Mouse (Mus musculus) forebrain, embryonic 15.5 days (tissue): Measurements from ENCODE around the gene Cntnap2. TPM values are rescaled to one million over a fixed set of nuclear protein-coding genes. Genes with fewer than 3 reads are reported as not detected.

Experiments used
- ATAC-seq: fragments of 200-750 bp; cut with Nextera tagmentation; replicated peaks from 2 replicates; pipeline ENCODE4 v1.8.0; 2017; ENCODE audit warnings: mild to moderate bottlenecking, moderate TSS enrichment, moderate library complexity
- H3K27ac ChIP-seq: fragments of 300-500 bp; sonication (generic); replicated peaks from 2 replicates; pipeline ENCODE4 v1.5.1; 2015; ENCODE audit warnings: mild to moderate bottlenecking, inconsistent platforms
- H3K27me3 ChIP-seq: fragments of 300-500 bp; sonication (generic); 2 replicates; pipeline ENCODE4 v1.6.1; 2015; ENCODE audit warnings: inconsistent platforms
- H3K36me3 ChIP-seq: fragments of 300-500 bp; sonication (generic); 2 replicates; pipeline ENCODE4 v1.6.1; 2015; ENCODE audit warnings: mild to moderate bottlenecking, inconsistent platforms
- H3K4me1 ChIP-seq: fragments of 300-500 bp; sonication (generic); 2 replicates; pipeline ENCODE4 v1.6.1; 2015; ENCODE audit warnings: inconsistent platforms
- H3K4me2 ChIP-seq: fragments of 300-500 bp; sonication (generic); replicated peaks from 2 replicates; pipeline ENCODE4 v1.6.1; 2015; ENCODE audit warnings: mild to moderate bottlenecking, inconsistent platforms
- H3K4me3 ChIP-seq: fragments of 300-500 bp; sonication (generic); 2 replicates; pipeline ENCODE4 v1.5.1; 2015; ENCODE audit warnings: mild to moderate bottlenecking, inconsistent platforms
- H3K9ac ChIP-seq: fragments of 300-500 bp; sonication (generic); replicated peaks from 2 replicates; pipeline ENCODE4 v1.6.1; 2015; ENCODE audit warnings: mild to moderate bottlenecking, inconsistent platforms
- H3K9me3 ChIP-seq: fragments of 300-500 bp; sonication (generic); 2 replicates; pipeline ENCODE4 v1.6.1; 2016; ENCODE audit warnings: inconsistent platforms
- WGBS: fragments of 180-500 bp; shearing (Covaris S2); methylation state at CpG from one replicate; pipeline ENCODE4 v1.1.7; 2015; ENCODE audit warnings: mixed read lengths; 5-methylcytosine and 5-hydroxymethylcytosine counted together
- polyA plus RNA-seq: library from polyadenylated mRNA; unstranded; fragments of >200 nt; fragmentation: Nextera tagmentation; extraction: Ambion mirVana; gene quantifications from 2 replicates; pipeline ENCODE4 v1.2.1, GENCODE M21; 2015

Cntnap2 gene
- polyA plus RNA-seq, 1 experiment from 2014 or later: 67.0 TPM

GRCm38 (mm10) chr6:45366442-45366841 is 307.3 kb downstream of the Cntnap2 start:
- no peaks in the 10 kb centered on the region for H3K9me3 ChIP-seq
- no peak overlapping the region for H3K9ac ChIP-seq
- H3K4me3 ChIP-seq: no peak overlapping the region
- H3K27me3 ChIP-seq: no peaks in the 10 kb centered on the region
- H3K4me2 ChIP-seq: no peak overlapping the region
- no peaks in the 10 kb centered on the region for H3K4me1 ChIP-seq
- no peaks in the 10 kb centered on the region for H3K36me3 ChIP-seq
- 52% methylated on average over 1 of the region's 1 CpGs for WGBS
- ATAC-seq: no peak
- no peak overlapping the region for H3K27ac ChIP-seq

GRCm38 (mm10) chr6:45381126-45381525 is 322.0 kb downstream of the Cntnap2 start:
- no peaks in the 10 kb centered on the region for H3K4me1 ChIP-seq
- no peaks in the 10 kb centered on the region for H3K36me3 ChIP-seq
- H3K27ac ChIP-seq: no peak overlapping the region
- H3K27me3 ChIP-seq: no peaks in the 10 kb centered on the region
- no peak overlapping the region for H3K4me3 ChIP-seq
- no peak for ATAC-seq
- no peaks in the 10 kb centered on the region for H3K9me3 ChIP-seq
- no peak overlapping the region for H3K4me2 ChIP-seq
- no peak overlapping the region for H3K9ac ChIP-seq
- 69% methylated on average over 7 of the region's 7 CpGs for WGBS

- no peaks in the 10 kb centered on the region for H3K36me3 ChIP-seq
- no peak for ATAC-seq
- H3K4me1 ChIP-seq: no peaks in the 10 kb centered on the region
- no peak overlapping the region for H3K4me2 ChIP-seq
- H3K9me3 ChIP-seq: no peaks in the 10 kb centered on the region
- no peaks in the 10 kb centered on the region for H3K27me3 ChIP-seq
- no peak overlapping the region for H3K9ac ChIP-seq
- H3K27ac ChIP-seq: no peak overlapping the region
- H3K4me3 ChIP-seq: no peak overlapping the region
- WGBS: 50% methylated on average over 1 of the region's 1 CpGs
These were observed 329.9 kb downstream of the Cntnap2 start for GRCm38 (mm10) chr6:45389034-45389433.

GRCm38 (mm10) chr6:45413629-45414028 is 354.5 kb downstream of the Cntnap2 start:
- H3K4me3 ChIP-seq: no peak overlapping the region
- H3K4me1 ChIP-seq: no peaks in the 10 kb centered on the region
- no peak overlapping the region for H3K27ac ChIP-seq
- no peaks in the 10 kb centered on the region for H3K27me3 ChIP-seq
- 59% methylated on average over 2 of the region's 2 CpGs for WGBS
- ATAC-seq: peak; percentile 58; the same call in 1 of the 2 replicates
- no peak overlapping the region for H3K9ac ChIP-seq
- no peaks in the 10 kb centered on the region for H3K9me3 ChIP-seq
- no peak overlapping the region for H3K4me2 ChIP-seq
- no peaks in the 10 kb centered on the region for H3K36me3 ChIP-seq

- H3K27ac ChIP-seq: no peak overlapping the region
- H3K9ac ChIP-seq: no peak overlapping the region
- no peaks in the 10 kb centered on the region for H3K36me3 ChIP-seq
- no peaks in the 10 kb centered on the region for H3K4me1 ChIP-seq
- no peaks in the 10 kb centered on the region for H3K9me3 ChIP-seq
- 77% methylated on average over 1 of the region's 1 CpGs for WGBS
- H3K4me2 ChIP-seq: no peak overlapping the region
- H3K27me3 ChIP-seq: no peaks in the 10 kb centered on the region
- H3K4me3 ChIP-seq: no peak overlapping the region
- no peak for ATAC-seq
These were observed 396.3 kb downstream of the Cntnap2 start for GRCm38 (mm10) chr6:45455424-45455823.

- H3K27me3 ChIP-seq: no peaks in the 10 kb centered on the region
- no peaks in the 10 kb centered on the region for H3K4me1 ChIP-seq
- H3K36me3 ChIP-seq: no peaks in the 10 kb centered on the region
- H3K9ac ChIP-seq: no peak overlapping the region
- no peaks in the 10 kb centered on the region for H3K9me3 ChIP-seq
- no peak for ATAC-seq
- WGBS: 70% methylated on average over 3 of the region's 3 CpGs
- no peak overlapping the region for H3K4me3 ChIP-seq
- H3K4me2 ChIP-seq: no peak overlapping the region
- no peak overlapping the region for H3K27ac ChIP-seq
These were observed 459.1 kb downstream of the Cntnap2 start for GRCm38 (mm10) chr6:45518221-45518620.

GRCm38 (mm10) chr6:45536999-45537398 is 477.8 kb downstream of the Cntnap2 start:
- Histone ChIP-seq H3K36me3 (no peaks in the 10 kb centered on the region), H3K4me1 (no peaks in the 10 kb centered on the region), H3K9ac (no peak overlapping the region), H3K4me2 (no peak overlapping the region), H3K9me3 (no peaks in the 10 kb centered on the region), H3K4me3 (no peak overlapping the region), H3K27ac (no peak overlapping the region), H3K27me3 (no peaks in the 10 kb centered on the region)
- WGBS: 69% methylated on average over 2 of the region's 2 CpGs
- ATAC-seq: no peak

GRCm38 (mm10) chr6:45544319-45544875 is 485.2 kb downstream of the Cntnap2 start:
- Histone ChIP-seq H3K9me3 (no peaks in the 10 kb centered on the region), H3K4me2 (no peak overlapping the region), H3K4me3 (no peak overlapping the region), H3K27ac (no peak overlapping the region), H3K4me1 (no peaks in the 10 kb centered on the region), H3K27me3 (no peaks in the 10 kb centered on the region), H3K36me3 (no peaks in the 10 kb centered on the region), H3K9ac (no peak overlapping the region)
- 59% methylated on average over 7 of the region's 7 CpGs for WGBS
- ATAC-seq: peak; percentile 58; the same call in 1 of the 2 replicates

GRCm38 (mm10) chr6:45559724-45560123 is 500.6 kb downstream of the Cntnap2 start:
- ATAC-seq: no peak
- 91% methylated on average over 1 of the region's 1 CpGs for WGBS
- H3K4me2 ChIP-seq: no peak overlapping the region
- H3K27me3 ChIP-seq: no peaks in the 10 kb centered on the region
- no peak overlapping the region for H3K4me3 ChIP-seq
- H3K9me3 ChIP-seq: no peaks in the 10 kb centered on the region
- H3K27ac ChIP-seq: no peak overlapping the region
- H3K4me1 ChIP-seq: no peaks in the 10 kb centered on the region
- no peaks in the 10 kb centered on the region for H3K36me3 ChIP-seq
- no peak overlapping the region for H3K9ac ChIP-seq

- no peaks in the 10 kb centered on the region for H3K9me3 ChIP-seq
- H3K4me2 ChIP-seq: no peak overlapping the region
- no peak overlapping the region for H3K27ac ChIP-seq
- ATAC-seq: peak; percentile 69
- no peaks in the 10 kb centered on the region for H3K4me1 ChIP-seq
- H3K4me3 ChIP-seq: no peak overlapping the region
- no peak overlapping the region for H3K9ac ChIP-seq
- no peaks in the 10 kb centered on the region for H3K27me3 ChIP-seq
- no peaks in the 10 kb centered on the region for H3K36me3 ChIP-seq
- 65% methylated on average over 6 of the region's 6 CpGs for WGBS
These were observed 525.4 kb downstream of the Cntnap2 start for GRCm38 (mm10) chr6:45584467-45585094.

GRCm38 (mm10) chr6:45589084-45589483 is 529.9 kb downstream of the Cntnap2 start:
- H3K36me3 ChIP-seq: no peaks in the 10 kb centered on the region
- no peak for ATAC-seq

GRCm38 (mm10) chr6:45647017-45647416 is 587.9 kb downstream of the Cntnap2 start:
- Histone ChIP-seq H3K4me3 (no peak overlapping the region), H3K27ac (no peak overlapping the region), H3K27me3 (no peaks in the 10 kb centered on the region), H3K4me1 (no peaks in the 10 kb centered on the region), H3K4me2 (no peak overlapping the region), H3K36me3 (no peaks in the 10 kb centered on the region), H3K9me3 (no peaks in the 10 kb centered on the region), H3K9ac (no peak overlapping the region)
- ATAC-seq: no peak

More at GRCm38 (mm10) chr6:45589084-45589483, 529.9 kb downstream of the Cntnap2 start:
- Histone ChIP-seq H3K27ac (no peak overlapping the region), H3K4me3 (no peak overlapping the region), H3K4me1 (no peaks in the 10 kb centered on the region), H3K27me3 (no peaks in the 10 kb centered on the region), H3K9ac (no peak overlapping the region), H3K4me2 (no peak overlapping the region), H3K9me3 (no peaks in the 10 kb centered on the region)

- Histone ChIP-seq H3K27ac (no peak overlapping the region), H3K9ac (no peak overlapping the region), H3K36me3 (no peaks in the 10 kb centered on the region), H3K4me1 (no peaks in the 10 kb centered on the region), H3K27me3 (no peaks in the 10 kb centered on the region), H3K4me2 (no peak overlapping the region), H3K9me3 (no peaks in the 10 kb centered on the region), H3K4me3 (no peak overlapping the region)
- 79% methylated on average over 2 of the region's 2 CpGs for WGBS
- ATAC-seq: no peak
These were observed 589.3 kb downstream of the Cntnap2 start for GRCm38 (mm10) chr6:45648419-45648818.
